Mouse (Mus musculus) granulocyte monocyte progenitor cell, adult 5-6 weeks (primary cell): ENCODE measurements around the gene Oit3. TPM values are rescaled to one million over a fixed set of nuclear protein-coding genes. Genes with fewer than 3 reads are reported as not detected.
A peak's percentile ranks its signal among the peaks of the same experiment; 100 is the strongest.
"Not testable (repeated sequence)": the region's sequence is repeated elsewhere in the genome, so short reads cannot be mapped to it uniquely, and the experiment has no call there.

Experiments used
- ATAC-seq: replicated peaks from 2 replicates; pipeline ENCODE4 v1.8.0; 2016; ENCODE audit warnings: mild to moderate bottlenecking, moderate TSS enrichment, inconsistent platforms; ENCODE audit not compliant: poor library complexity, severe bottlenecking
- total RNA-seq, 2 experiments: library from RNA; stranded (forward) in 1 of 2; stranded (reverse) in 1 of 2; fragments of 200-712, 200-1000 nt in 1 of 2; fragments of >200 nt in 1 of 2; fragmentation: Nextera tagmentation in 1 of 2; gene quantifications; 2 replicates each; pipeline ENCODE4 v1.2.3; 2014 to 2017

Gene Oit3
- total RNA-seq, 2 experiments from 2014 or later = 1.8 TPM; not detected in 1

- peak; percentile 82 for ATAC-seq
Observed at GRCm38 (mm10) chr10:59430701-59431218, 10.8 kb downstream of the Oit3 start.

- peak; percentile 52 for ATAC-seq
Observed at GRCm38 (mm10) chr10:59429448-59430135, 12.0 kb downstream of the Oit3 start.

- ATAC-seq = no peak
Observed at GRCm38 (mm10) chr10:59426371-59426770, 15.2 kb downstream of the Oit3 start.

- ATAC-seq = no peak
Observed at GRCm38 (mm10) chr10:59425369-59425768, 16.2 kb downstream of the Oit3 start.

- ATAC-seq = no peak
Observed at GRCm38 (mm10) chr10:59424453-59424852, 17.1 kb downstream of the Oit3 start.

- ATAC-seq = no peak
Observed at GRCm38 (mm10) chr10:59419516-59419915, 22.1 kb downstream of the Oit3 start.

GRCm38 (mm10) chr10:59416623-59417022 is 25.0 kb downstream of the Oit3 start:
- ATAC-seq = no peak

- no peak for ATAC-seq
Observed at GRCm38 (mm10) chr10:59413711-59414110, 27.9 kb downstream of the Oit3 start.

- no peak for ATAC-seq
Observed at GRCm38 (mm10) chr10:59410264-59410663, 31.3 kb downstream of the Oit3 start.

GRCm38 (mm10) chr10:59408499-59408898 is 33.1 kb downstream of the Oit3 start:
- ATAC-seq = no peak

- ATAC-seq = no peak
Observed at GRCm38 (mm10) chr10:59403793-59404149, 37.8 kb downstream of the Oit3 start.

- ATAC-seq = no peak
Observed at GRCm38 (mm10) chr10:59402899-59403792, 38.4 kb downstream of the Oit3 start, which contains the start of gene Pla2g12b. TSS of gene Pla2g12b (plus strand) at chr10:59403660.

- ATAC-seq = peak; percentile 85
Observed at GRCm38 (mm10) chr10:59395461-59395860, 46.1 kb downstream of the Oit3 start, which contains the start of gene Gm10273. TSS of gene Gm10273 (plus strand) at chr10:59395632.

GRCm38 (mm10) chr10:59391907-59392306 is 49.7 kb downstream of the Oit3 start:
- no peak; the same call in 1 of the 2 replicates for ATAC-seq

- peak; percentile 87 for ATAC-seq
Observed at GRCm38 (mm10) chr10:59389652-59390051, 51.9 kb downstream of the Oit3 start.

- ATAC-seq = no peak
Observed at GRCm38 (mm10) chr10:59386951-59387350, 54.6 kb downstream of the Oit3 start.

- not testable (repeated sequence) for ATAC-seq
Observed at GRCm38 (mm10) chr10:59381563-59381962, 60.0 kb downstream of the Oit3 start.

- no peak for ATAC-seq
Observed at GRCm38 (mm10) chr10:59380411-59380821, 61.2 kb downstream of the Oit3 start.

GRCm38 (mm10) chr10:59379927-59380326 is 61.7 kb downstream of the Oit3 start:
- no peak for ATAC-seq

- no peak for ATAC-seq
Observed at GRCm38 (mm10) chr10:59378728-59379127, 62.9 kb downstream of the Oit3 start.

- no peak for ATAC-seq
Observed at GRCm38 (mm10) chr10:59377906-59378305, 63.7 kb downstream of the Oit3 start.
